Mouse (Mus musculus): ENCODE data around the gene Gm11555.

DNA sequence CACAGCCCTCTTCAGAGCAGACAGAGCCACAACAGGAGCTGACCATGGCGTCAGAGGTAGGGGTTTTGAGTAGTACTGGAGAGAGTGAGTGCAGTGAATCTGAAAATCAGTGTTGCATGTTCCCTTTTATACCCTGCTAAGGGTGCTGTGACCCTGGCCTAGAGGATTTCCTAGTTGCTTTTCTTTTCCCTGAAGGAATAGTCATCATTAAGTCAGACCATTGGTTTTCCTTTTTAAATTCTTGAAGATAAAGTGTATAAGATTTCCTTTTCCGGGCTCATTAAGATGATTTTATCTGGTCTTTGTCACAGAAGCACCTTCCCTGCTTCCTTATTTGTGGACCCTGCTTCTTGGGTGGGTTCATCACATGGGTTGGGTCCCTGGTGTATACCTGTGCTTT, at the start of gene Gm11555:
- TF ChIP-seq CTCF (IDR thresholded peaks at IDR 0.05; ENCODE audit: extremely low read depth, insufficient read depth, low read length) (no peak), POLR2A (IDR thresholded peaks at IDR 0.05; ENCODE audit: extremely low read depth, insufficient read depth, low read length) (no peak)

Data from cortical plate, adult 2 months (tissue).